Mouse (Mus musculus) megakaryocyte, embryonic 14.5 days (primary cell): ENCODE results near the gene Rag1. TPM values are rescaled to one million over a fixed set of nuclear protein-coding genes. Genes with fewer than 3 reads are reported as not detected.

ENCODE experiments used
- H3K27me3 ChIP-seq: replicated peaks from 2 replicates; pipeline ENCODE3; 2012; ENCODE audit warnings: inconsistent platforms
- H3K36me3 ChIP-seq: replicated peaks from 2 replicates; pipeline ENCODE3; 2012; ENCODE audit warnings: low read length, inconsistent platforms, mixed read lengths
- H3K4me1 ChIP-seq: 2 replicates; pipeline ENCODE4 v1.6.1; 2012; ENCODE audit warnings: inconsistent platforms
- H3K4me3 ChIP-seq: replicated peaks from 2 replicates; pipeline ENCODE3; 2012; ENCODE audit warnings: moderate library complexity, mild to moderate bottlenecking, inconsistent platforms
- H3K9me3 ChIP-seq: 2 replicates; pipeline ENCODE4 v1.6.1; 2012; ENCODE audit warnings: inconsistent platforms
- FLI1 ChIP-seq: IDR thresholded peaks from 2 replicates; pipeline ENCODE4 v1.6.1; 2012; ENCODE audit warnings: low read length, inconsistent platforms, mixed read lengths
- GATA1 ChIP-seq: IDR thresholded peaks from 3 replicates; pipeline ENCODE4 v1.6.1; 2012; ENCODE audit warnings: mixed read lengths, low read length, inconsistent platforms, borderline replicate concordance
- polyA plus RNA-seq: library from polyadenylated mRNA; stranded (reverse); fragments of >175 nt; gene quantifications from 2 replicates; pipeline ENCODE4 v1.2.3, GENCODE M21; 2012; ENCODE audit warnings: low replicate concordance; ENCODE audit not compliant: insufficient read depth

The Rag1 gene
- polyA plus RNA-seq, 1 experiment: not detected

GRCm38 (mm10) chr2:101615464-101616305 lies 33.6 kb downstream of the Rag1 start:
- Histone ChIP-seq H3K9me3 (no peaks in the 10 kb centered on the region), H3K27me3 (no peaks in the 10 kb centered on the region), H3K4me1 (peaks cover 35% of the 10 kb centered on the region), H3K4me3 (no peak overlapping the region), H3K36me3 (no peaks in the 10 kb centered on the region)
- no peak for TF ChIP-seq FLI1
- no peak for TF ChIP-seq GATA1

GRCm38 (mm10) chr2:101610861-101611260 lies 38.4 kb downstream of the Rag1 start:
- Histone ChIP-seq H3K4me1 (peaks cover 12% of the 10 kb centered on the region), H3K4me3 (no peak overlapping the region), H3K36me3 (peaks cover 11% of the 10 kb centered on the region), H3K27me3 (no peaks in the 10 kb centered on the region), H3K9me3 (no peaks in the 10 kb centered on the region)
- TF ChIP-seq GATA1 (no peak), FLI1 (no peak)

- peaks cover 4% of the 10 kb centered on the region for H3K4me1 ChIP-seq
- H3K27me3 ChIP-seq: no peaks in the 10 kb centered on the region
- peaks cover 11% of the 10 kb centered on the region for H3K36me3 ChIP-seq
- no peaks in the 10 kb centered on the region for H3K9me3 ChIP-seq
- TF ChIP-seq FLI1 (no peak), GATA1 (no peak)
- H3K4me3 ChIP-seq: no peak overlapping the region
These were observed 40.9 kb downstream of the Rag1 start for GRCm38 (mm10) chr2:101608232-101608894.

GRCm38 (mm10) chr2:101603099-101603498 lies 46.2 kb downstream of the Rag1 start:
- Histone ChIP-seq H3K36me3 (peaks cover 5% of the 10 kb centered on the region), H3K27me3 (no peaks in the 10 kb centered on the region), H3K4me3 (no peak overlapping the region), H3K4me1 (peaks cover 4% of the 10 kb centered on the region; the same call in 1 of the 2 replicates), H3K9me3 (no peaks in the 10 kb centered on the region)
- no peak for TF ChIP-seq GATA1
- no peak for TF ChIP-seq FLI1

- no peaks in the 10 kb centered on the region for H3K27me3 ChIP-seq
- H3K4me3 ChIP-seq: no peak overlapping the region
- H3K36me3 ChIP-seq: peaks cover 5% of the 10 kb centered on the region
- TF ChIP-seq FLI1 (no peak), GATA1 (no peak)
- peaks cover 4% of the 10 kb centered on the region; the same call in 1 of the 2 replicates for H3K4me1 ChIP-seq
- H3K9me3 ChIP-seq: no peaks in the 10 kb centered on the region
These were observed 48.6 kb downstream of the Rag1 start for GRCm38 (mm10) chr2:101600703-101601102.

GRCm38 (mm10) chr2:101598190-101599181 lies 50.8 kb downstream of the Rag1 start:
- Histone ChIP-seq H3K4me1 (peaks cover 4% of the 10 kb centered on the region; the same call in 1 of the 2 replicates), H3K9me3 (no peaks in the 10 kb centered on the region), H3K4me3 (no peak overlapping the region), H3K27me3 (no peaks in the 10 kb centered on the region), H3K36me3 (peaks cover 5% of the 10 kb centered on the region)
- TF ChIP-seq FLI1: no peak
- TF ChIP-seq GATA1: no peak

- TF ChIP-seq FLI1 (no peak), GATA1 (no peak)
- H3K9me3 ChIP-seq: no peaks in the 10 kb centered on the region
- no peaks in the 10 kb centered on the region for H3K36me3 ChIP-seq
- H3K4me1 ChIP-seq: no peaks in the 10 kb centered on the region
- no peaks in the 10 kb centered on the region for H3K27me3 ChIP-seq
- no peak overlapping the region for H3K4me3 ChIP-seq
These were observed 52.1 kb downstream of the Rag1 start for GRCm38 (mm10) chr2:101597186-101597585.

- Histone ChIP-seq H3K27me3 (no peaks in the 10 kb centered on the region), H3K4me3 (no peak overlapping the region), H3K36me3 (no peaks in the 10 kb centered on the region), H3K4me1 (no peaks in the 10 kb centered on the region), H3K9me3 (no peaks in the 10 kb centered on the region)
- no peak for TF ChIP-seq GATA1
- TF ChIP-seq FLI1: no peak
These were observed 54.6 kb downstream of the Rag1 start for GRCm38 (mm10) chr2:101594681-101595080.

- no peaks in the 10 kb centered on the region for H3K4me1 ChIP-seq
- H3K36me3 ChIP-seq: no peaks in the 10 kb centered on the region
- no peak overlapping the region for H3K4me3 ChIP-seq
- TF ChIP-seq FLI1 (no peak), GATA1 (no peak)
- H3K27me3 ChIP-seq: no peaks in the 10 kb centered on the region
- H3K9me3 ChIP-seq: 0 out of 2 replicates have a peak, but pooled peaks cover 3% of the 10 kb centered on the region
These were observed 56.4 kb downstream of the Rag1 start for GRCm38 (mm10) chr2:101592886-101593285.
